Mouse (Mus musculus): ENCODE data around the gene Ggt5. TPM values are rescaled to one million over a fixed set of nuclear protein-coding genes. Genes with fewer than 3 reads are reported as not detected.

Ggt5 gene
- polyA plus RNA-seq, 1 experiment from 2014 or later = 2.4 TPM

DNA sequence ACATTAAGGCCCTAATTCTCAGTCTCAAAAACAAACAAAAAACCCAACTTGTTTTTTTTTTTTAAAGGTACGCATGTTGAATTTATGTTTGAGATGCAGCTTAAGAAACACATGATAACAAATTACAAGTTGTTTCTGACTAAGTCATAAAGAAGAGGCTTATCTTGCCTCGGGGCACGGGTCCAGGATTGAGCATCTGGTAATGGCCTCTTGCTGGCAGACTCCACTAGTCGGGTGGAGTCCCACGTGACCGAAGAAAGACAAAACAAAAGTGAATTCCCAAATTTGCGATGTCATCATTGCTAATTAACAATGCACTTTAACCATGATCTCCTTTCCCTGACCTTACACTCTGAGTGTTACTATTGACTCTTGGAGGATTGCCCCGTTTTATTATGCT lies 6.8 kb downstream of the Ggt5 start:
- no peak for ATAC-seq
- Histone ChIP-seq H3K4me3 (replicated peaks) (no peak overlapping the region), H3K9ac (replicated peaks) (no peak overlapping the region), H3K27me3 (no peaks in the 10 kb centered on the region), H3K27ac (no peak overlapping the region), H3K4me2 (replicated peaks) (no peak overlapping the region), H3K4me1 (replicated peaks) (no peaks in the 10 kb centered on the region), H3K9me3 (peaks cover 14% of the 10 kb centered on the region; the same call in 1 of the 2 replicates), H3K36me3 (no peaks in the 10 kb centered on the region)
- WGBS = 86% methylated on average over 8 of the region's 8 CpGs

DNA sequence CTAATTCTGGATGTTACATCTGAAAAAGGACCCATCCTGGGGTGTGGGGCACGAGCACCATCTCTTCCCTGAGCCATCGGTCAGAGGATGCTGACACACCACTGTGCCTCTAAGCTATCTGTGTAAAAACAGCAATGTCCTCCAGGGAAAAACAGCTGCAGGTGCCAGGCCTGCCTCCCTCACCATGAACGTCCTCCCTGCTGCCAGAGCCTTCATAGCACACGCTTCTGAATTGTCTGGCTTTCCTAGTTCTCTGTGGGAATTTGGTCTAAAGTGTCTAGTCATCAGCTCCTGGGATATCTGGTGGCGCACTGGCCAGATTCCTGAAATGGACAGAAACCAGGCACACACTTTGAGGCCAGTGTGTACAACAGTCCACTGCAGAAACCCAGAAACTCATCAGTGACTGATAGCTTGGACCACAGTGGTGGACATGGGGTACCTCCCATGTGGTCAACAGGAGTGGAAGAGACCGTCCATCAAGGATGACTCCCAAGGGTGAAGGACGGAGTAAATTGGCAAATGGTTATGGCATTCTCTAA lies 11.1 kb downstream of the Ggt5 start:
- H3K27ac ChIP-seq = no peak overlapping the region
- no peak overlapping the region for H3K4me2 ChIP-seq (replicated peaks)
- H3K4me1 ChIP-seq (replicated peaks) = no peaks in the 10 kb centered on the region
- WGBS = 88% methylated on average over 7 of the region's 7 CpGs
- no peaks in the 10 kb centered on the region for H3K36me3 ChIP-seq
- H3K9me3 ChIP-seq = peaks cover 14% of the 10 kb centered on the region; the same call in 1 of the 2 replicates
- H3K27me3 ChIP-seq = no peaks in the 10 kb centered on the region
- no peak for ATAC-seq
- no peak overlapping the region for H3K4me3 ChIP-seq (replicated peaks)
- no peak overlapping the region for H3K9ac ChIP-seq (replicated peaks)

GRCm38 (mm10) chr10:75605162-75605846 lies 16.2 kb downstream of the Ggt5 start:
- ATAC-seq = no peak
- no peak overlapping the region for H3K27ac ChIP-seq
- no peak overlapping the region for H3K9ac ChIP-seq (replicated peaks)
- H3K27me3 ChIP-seq = no peaks in the 10 kb centered on the region
- WGBS = 46% methylated on average over 11 of the region's 11 CpGs
- H3K4me1 ChIP-seq (replicated peaks) = no peaks in the 10 kb centered on the region
- no peaks in the 10 kb centered on the region for H3K9me3 ChIP-seq
- H3K4me3 ChIP-seq (replicated peaks) = no peak overlapping the region
- H3K36me3 ChIP-seq = no peaks in the 10 kb centered on the region
- H3K4me2 ChIP-seq (replicated peaks) = no peak overlapping the region

- Histone ChIP-seq H3K27ac (no peak overlapping the region), H3K9ac (replicated peaks) (no peak overlapping the region), H3K36me3 (no peaks in the 10 kb centered on the region), H3K4me2 (replicated peaks) (no peak overlapping the region), H3K27me3 (no peaks in the 10 kb centered on the region), H3K4me3 (replicated peaks) (no peak overlapping the region), H3K4me1 (replicated peaks) (no peaks in the 10 kb centered on the region), H3K9me3 (no peaks in the 10 kb centered on the region)
- 91% methylated on average over 4 of the region's 4 CpGs for WGBS
- ATAC-seq = no peak
Observed at GRCm38 (mm10) chr10:75607253-75607652, 18.1 kb downstream of the Ggt5 start.

- WGBS = 92% methylated on average over 11 of the region's 11 CpGs
- no peak overlapping the region for H3K4me2 ChIP-seq (replicated peaks)
Observed at GRCm38 (mm10) chr10:75608975-75609374, 19.8 kb downstream of the Ggt5 start.

DNA sequence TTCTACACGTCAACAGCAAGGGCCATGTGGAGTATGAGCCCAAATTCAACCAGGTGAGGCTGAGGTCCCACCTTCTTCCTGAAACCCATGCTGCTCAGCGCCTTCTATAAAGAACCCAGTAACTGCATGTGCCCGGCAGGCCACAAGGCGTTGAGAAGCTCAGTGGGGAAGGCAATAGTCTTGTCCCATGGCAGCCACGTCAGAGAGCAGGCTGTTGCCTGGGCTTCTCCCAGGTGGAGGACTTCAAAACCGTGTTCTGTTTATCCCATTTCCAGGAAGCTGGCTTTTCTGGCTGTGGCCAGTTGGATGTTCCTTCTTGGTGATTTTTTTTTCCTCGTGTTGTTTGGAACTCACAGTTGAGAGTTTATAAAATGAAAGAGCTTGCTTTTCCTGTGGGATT lies 21.3 kb downstream of the Ggt5 start:
- no peaks in the 10 kb centered on the region for H3K27me3 ChIP-seq
- 72% methylated on average over 7 of the region's 7 CpGs for WGBS
- no peak overlapping the region for H3K4me2 ChIP-seq (replicated peaks)
- ATAC-seq = no peak
- H3K27ac ChIP-seq = no peak overlapping the region
- no peak overlapping the region for H3K9ac ChIP-seq (replicated peaks)
- H3K4me1 ChIP-seq (replicated peaks) = no peaks in the 10 kb centered on the region
- no peaks in the 10 kb centered on the region for H3K36me3 ChIP-seq
- H3K4me3 ChIP-seq (replicated peaks) = no peak overlapping the region
- H3K9me3 ChIP-seq = no peaks in the 10 kb centered on the region

More at GRCm38 (mm10) chr10:75608975-75609374, 19.8 kb downstream of the Ggt5 start:
- Histone ChIP-seq H3K9ac (replicated peaks) (no peak overlapping the region), H3K9me3 (no peaks in the 10 kb centered on the region), H3K4me1 (replicated peaks) (no peaks in the 10 kb centered on the region), H3K36me3 (no peaks in the 10 kb centered on the region), H3K27ac (no peak overlapping the region), H3K4me3 (replicated peaks) (no peak overlapping the region), H3K27me3 (no peaks in the 10 kb centered on the region)
- no peak for ATAC-seq

DNA sequence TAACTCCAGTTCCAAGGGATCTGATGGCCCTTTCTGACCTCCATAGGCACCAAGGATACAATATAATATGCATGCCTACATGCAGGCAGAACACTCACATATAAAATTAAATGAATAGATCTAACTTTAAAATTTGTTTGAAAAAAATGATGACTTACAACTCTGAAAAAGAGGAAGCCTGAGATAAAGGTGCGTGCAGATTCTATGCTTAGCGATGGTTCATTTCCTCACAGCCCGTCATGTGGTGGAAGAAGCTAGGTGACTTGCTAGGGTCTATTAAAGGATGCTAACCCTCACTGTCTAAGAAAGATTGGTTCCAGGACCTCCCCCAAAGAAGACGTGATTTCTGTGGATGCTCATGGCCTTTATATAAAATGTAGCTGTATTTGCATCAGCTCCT lies 26.9 kb downstream of the Ggt5 start:
- ATAC-seq = no peak
- no peaks in the 10 kb centered on the region for H3K9me3 ChIP-seq
- 92% methylated on average over 4 of the region's 4 CpGs for whole genome bisulfite sequencing
- no peak overlapping the region for H3K27ac ChIP-seq
- H3K27me3 ChIP-seq = no peaks in the 10 kb centered on the region
- no peak overlapping the region for H3K4me2 ChIP-seq (replicated peaks)
- H3K9ac ChIP-seq (replicated peaks) = no peak overlapping the region
- H3K36me3 ChIP-seq = no peaks in the 10 kb centered on the region
- H3K4me3 ChIP-seq (replicated peaks) = no peak overlapping the region
- no peaks in the 10 kb centered on the region for H3K4me1 ChIP-seq (replicated peaks)

DNA sequence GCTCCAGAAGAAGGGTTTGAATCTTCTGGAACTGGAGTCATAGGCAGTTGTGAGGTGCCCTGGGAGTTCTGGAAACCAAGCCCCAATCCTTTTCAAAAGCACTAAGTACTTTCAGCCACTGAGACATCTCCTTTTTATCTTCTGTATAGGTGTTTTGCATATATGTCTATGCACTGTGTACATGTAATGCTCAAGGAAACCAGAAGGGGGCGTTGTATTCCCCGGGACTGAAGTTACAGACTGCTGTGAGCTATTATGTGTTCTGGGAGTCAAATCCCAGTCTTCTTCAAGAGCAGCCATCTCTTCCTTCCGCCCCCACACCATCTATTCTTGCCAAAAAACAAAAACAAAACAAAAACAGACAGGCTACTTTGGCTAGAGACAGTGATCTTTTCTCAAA lies 31.7 kb downstream of the Ggt5 start:
- no peak overlapping the region for H3K4me2 ChIP-seq (replicated peaks)
- H3K27ac ChIP-seq = no peak overlapping the region
- H3K9ac ChIP-seq (replicated peaks) = no peak overlapping the region
- no peaks in the 10 kb centered on the region for H3K9me3 ChIP-seq
- H3K36me3 ChIP-seq = no peaks in the 10 kb centered on the region
- H3K27me3 ChIP-seq = no peaks in the 10 kb centered on the region
- WGBS = 50% methylated on average over 3 of the region's 3 CpGs
- no peaks in the 10 kb centered on the region for H3K4me1 ChIP-seq (replicated peaks)
- H3K4me3 ChIP-seq (replicated peaks) = no peak overlapping the region
- ATAC-seq = no peak

- no peaks in the 10 kb centered on the region for H3K9me3 ChIP-seq
- no peak overlapping the region for H3K9ac ChIP-seq (replicated peaks)
- no peak overlapping the region for H3K4me2 ChIP-seq (replicated peaks)
- no peak overlapping the region for H3K4me3 ChIP-seq (replicated peaks)
- H3K36me3 ChIP-seq = no peaks in the 10 kb centered on the region
- 73% methylated on average over 6 of the region's 6 CpGs for WGBS
- no peaks in the 10 kb centered on the region for H3K4me1 ChIP-seq (replicated peaks)
- no peaks in the 10 kb centered on the region for H3K27me3 ChIP-seq
- H3K27ac ChIP-seq = no peak overlapping the region
- no peak for ATAC-seq
Observed at GRCm38 (mm10) chr10:75625920-75626319, 36.8 kb downstream of the Ggt5 start.

- Histone ChIP-seq H3K9me3 (no peaks in the 10 kb centered on the region), H3K4me3 (replicated peaks) (no peak overlapping the region), H3K27ac (no peak overlapping the region), H3K4me2 (replicated peaks) (no peak overlapping the region), H3K27me3 (no peaks in the 10 kb centered on the region), H3K9ac (replicated peaks) (no peak overlapping the region), H3K4me1 (replicated peaks) (no peaks in the 10 kb centered on the region), H3K36me3 (no peaks in the 10 kb centered on the region)
- no peak for ATAC-seq
- WGBS = 67% methylated on average over 3 of the region's 3 CpGs
Observed at GRCm38 (mm10) chr10:75626991-75627390, 37.9 kb downstream of the Ggt5 start.

GRCm38 (mm10) chr10:75627490-75627889 lies 38.4 kb downstream of the Ggt5 start:
- ATAC-seq = no peak
- Histone ChIP-seq H3K9me3 (no peaks in the 10 kb centered on the region), H3K9ac (replicated peaks) (no peak overlapping the region), H3K4me2 (replicated peaks) (no peak overlapping the region), H3K27ac (no peak overlapping the region), H3K4me1 (replicated peaks) (no peaks in the 10 kb centered on the region), H3K27me3 (no peaks in the 10 kb centered on the region), H3K4me3 (replicated peaks) (no peak overlapping the region), H3K36me3 (no peaks in the 10 kb centered on the region)
- 88% methylated on average over 3 of the region's 3 CpGs for WGBS

DNA sequence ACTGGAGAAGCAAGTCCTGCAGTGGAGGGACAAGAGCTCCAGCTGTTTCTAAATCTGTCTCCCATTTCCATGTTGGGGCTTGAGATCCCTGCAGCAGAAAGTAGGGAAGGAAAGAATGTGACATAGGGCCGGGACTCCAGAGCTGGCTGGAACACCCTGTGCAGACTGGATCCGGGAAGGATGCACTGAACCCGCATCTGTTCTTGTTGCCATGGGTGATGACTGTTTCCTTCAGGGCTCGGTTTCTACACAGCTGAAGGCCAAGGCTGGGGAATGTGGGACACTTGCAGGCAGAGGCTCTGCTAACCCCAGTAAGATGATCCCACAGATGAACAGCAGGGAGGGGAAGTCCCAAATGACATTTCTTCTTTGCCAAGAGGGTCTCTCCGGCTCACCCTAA lies 43.5 kb downstream of the Ggt5 start:
- Histone ChIP-seq H3K4me1 (replicated peaks) (no peaks in the 10 kb centered on the region), H3K9me3 (no peaks in the 10 kb centered on the region), H3K4me2 (replicated peaks) (no peak overlapping the region), H3K27me3 (no peaks in the 10 kb centered on the region), H3K9ac (replicated peaks) (no peak overlapping the region), H3K4me3 (replicated peaks) (no peak overlapping the region), H3K27ac (no peak overlapping the region), H3K36me3 (no peaks in the 10 kb centered on the region)
- no peak for ATAC-seq
- 57% methylated on average over 5 of the region's 5 CpGs for WGBS

DNA sequence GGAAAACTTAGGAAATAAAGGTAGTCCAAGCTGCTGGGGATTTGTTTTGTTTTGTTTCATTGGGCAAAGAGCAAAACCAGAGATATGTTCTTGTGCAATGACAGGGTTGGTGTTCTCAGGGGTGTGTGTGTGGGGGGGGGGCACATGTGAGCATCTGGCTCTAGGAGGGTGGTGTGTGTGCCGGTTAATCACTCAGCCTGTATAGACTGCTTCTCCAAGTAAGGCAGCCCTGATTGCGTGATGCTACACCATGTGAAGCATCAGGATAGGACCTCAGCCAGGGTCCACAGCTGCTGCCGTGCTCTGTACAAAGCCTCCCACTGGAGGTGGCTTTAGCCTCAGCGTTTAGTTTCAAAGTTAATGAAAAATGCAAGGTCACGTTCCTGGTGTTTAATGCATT lies 43.9 kb downstream of the Ggt5 start:
- Histone ChIP-seq H3K4me1 (replicated peaks) (no peaks in the 10 kb centered on the region), H3K9me3 (no peaks in the 10 kb centered on the region), H3K4me3 (replicated peaks) (no peak overlapping the region), H3K27ac (no peak overlapping the region), H3K9ac (replicated peaks) (no peak overlapping the region), H3K36me3 (no peaks in the 10 kb centered on the region), H3K27me3 (no peaks in the 10 kb centered on the region), H3K4me2 (replicated peaks) (no peak overlapping the region)
- 85% methylated on average over 5 of the region's 5 CpGs for WGBS
- ATAC-seq = no peak
